Mouse (Mus musculus): ENCODE results near the gene Lnx1.

Gene Lnx1

DNA sequence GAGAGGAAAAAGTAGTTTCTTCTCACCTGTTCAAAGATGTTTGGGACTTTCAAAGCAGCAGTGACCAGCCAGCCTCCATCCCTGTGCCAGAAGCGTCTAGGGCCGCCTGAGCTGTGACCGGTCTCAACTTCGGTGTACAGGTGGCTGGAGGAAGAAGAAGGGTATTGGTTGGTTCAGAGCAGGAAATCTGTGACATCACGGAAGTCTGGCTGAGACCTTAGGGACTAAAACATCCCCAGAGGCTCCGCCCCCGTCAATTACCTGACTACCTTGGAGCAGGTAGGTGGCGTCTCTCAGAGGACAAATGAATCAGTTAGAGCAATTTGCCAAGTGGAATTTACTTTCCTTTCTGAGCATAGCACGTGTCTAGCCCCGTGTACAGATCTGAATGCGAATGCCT, at the start of gene Lnx1:
TSS of gene Lnx1 (minus strand) at position 147 of the 400 bp plus-strand sequence.
- no peak for DNase-seq (ENCODE audit: low read depth, low spot score)

DNA sequence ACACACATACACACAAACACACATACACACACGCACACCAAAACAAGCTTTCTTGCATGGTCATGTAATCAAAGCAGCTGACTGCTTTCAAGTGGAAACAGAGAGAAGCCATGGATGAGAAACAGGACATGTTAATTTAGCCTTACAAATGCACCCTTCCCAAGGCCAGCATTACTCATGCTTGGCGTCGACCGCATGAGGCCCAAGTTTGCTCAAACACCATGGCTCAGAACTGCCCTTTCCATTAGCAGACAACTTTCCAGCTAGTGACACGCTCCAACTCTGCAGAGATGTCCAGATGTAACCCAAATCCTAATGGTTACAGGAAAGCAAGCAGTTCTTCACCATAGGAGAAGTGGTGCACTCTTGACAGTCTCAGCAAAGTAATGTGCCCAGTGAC, 47.8 kb upstream of the Lnx1 start:
- no peak for DNase-seq (ENCODE audit: low read depth, low spot score)

DNA sequence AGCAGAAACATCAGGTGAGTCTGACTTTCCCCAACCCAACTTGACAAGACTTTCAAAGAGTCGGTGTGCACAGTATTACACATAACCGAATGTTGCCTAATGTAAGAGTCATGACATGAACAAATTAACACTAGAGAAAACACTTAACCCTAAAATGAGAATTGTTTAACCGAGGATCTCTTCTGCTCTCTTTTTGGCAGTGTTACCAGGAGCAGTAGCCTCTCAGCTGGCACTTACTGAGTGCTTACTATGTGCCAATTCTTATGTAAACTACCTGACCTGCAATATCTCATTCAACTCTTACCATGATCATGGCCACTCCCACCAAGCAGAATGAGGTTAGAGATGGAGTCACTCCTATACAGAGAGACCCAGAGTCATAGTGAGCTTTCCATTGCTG, 44.8 kb upstream of the Lnx1 start:
- DNase-seq (ENCODE audit: low read depth, low spot score), result no peak

DNA sequence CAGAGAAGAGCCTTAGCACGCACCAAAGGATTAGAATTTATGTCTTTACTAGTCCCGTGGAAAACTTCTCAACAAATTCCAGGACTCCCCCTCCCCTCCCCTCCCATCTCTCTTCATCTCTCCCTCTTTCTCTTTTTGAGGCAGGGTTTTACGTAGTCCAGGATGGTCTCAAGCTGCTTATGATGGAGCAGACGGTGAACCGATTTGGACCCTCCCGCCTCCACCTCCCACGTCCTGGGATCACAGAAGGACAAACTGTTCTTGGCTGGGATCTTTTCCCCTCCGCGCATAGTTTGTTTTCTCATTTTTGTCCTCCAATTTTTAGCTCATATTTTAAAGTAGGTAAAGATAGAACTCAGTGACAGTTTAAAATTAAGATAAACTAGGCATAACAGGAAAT, 38.2 kb upstream of the Lnx1 start:
- DNase-seq (ENCODE audit: low read depth, low spot score), result no peak

DNA sequence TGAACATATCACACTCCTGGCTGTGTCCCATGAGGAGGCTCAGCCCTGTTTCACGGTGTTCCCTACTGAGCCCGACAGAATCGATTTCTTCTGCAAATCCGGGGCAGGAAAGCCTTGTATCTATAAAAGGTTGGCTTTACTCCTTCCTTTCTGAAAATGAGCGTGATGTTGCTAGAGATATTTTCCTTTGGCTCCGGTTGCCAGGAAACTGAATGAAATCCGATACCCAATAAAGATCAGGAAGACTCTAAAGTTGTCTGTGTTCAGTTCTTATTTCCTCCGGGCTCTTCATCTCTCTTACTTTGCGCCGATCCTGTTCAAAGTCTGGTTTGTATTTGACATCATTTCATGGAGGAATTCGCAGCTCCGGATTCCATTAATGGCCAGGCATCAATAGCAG, 36.7 kb upstream of the Lnx1 start:
- no peak for DNase-seq (ENCODE audit: low read depth, low spot score)

DNA sequence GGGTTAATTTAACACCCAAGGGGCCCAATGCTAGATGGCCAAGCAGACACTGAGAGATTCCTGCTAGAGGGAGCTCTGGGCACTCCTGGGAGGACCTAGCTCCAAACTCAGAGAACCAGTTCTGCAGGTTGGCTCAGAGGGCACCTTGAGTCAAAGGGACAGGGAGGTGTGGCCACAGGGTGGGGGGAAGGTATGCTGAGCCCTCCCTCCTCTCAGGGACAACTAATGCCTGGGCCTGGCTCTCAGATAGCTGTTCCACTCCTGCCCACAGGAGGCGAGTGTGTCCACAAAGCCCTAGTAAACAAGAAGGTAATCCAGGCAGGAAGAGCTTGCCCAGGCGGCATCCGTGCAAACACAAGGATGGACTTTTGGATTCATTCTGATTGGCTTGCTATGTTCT, 35.6 kb upstream of the Lnx1 start:
- DNase-seq (ENCODE audit: low read depth, low spot score), result no peak

DNA sequence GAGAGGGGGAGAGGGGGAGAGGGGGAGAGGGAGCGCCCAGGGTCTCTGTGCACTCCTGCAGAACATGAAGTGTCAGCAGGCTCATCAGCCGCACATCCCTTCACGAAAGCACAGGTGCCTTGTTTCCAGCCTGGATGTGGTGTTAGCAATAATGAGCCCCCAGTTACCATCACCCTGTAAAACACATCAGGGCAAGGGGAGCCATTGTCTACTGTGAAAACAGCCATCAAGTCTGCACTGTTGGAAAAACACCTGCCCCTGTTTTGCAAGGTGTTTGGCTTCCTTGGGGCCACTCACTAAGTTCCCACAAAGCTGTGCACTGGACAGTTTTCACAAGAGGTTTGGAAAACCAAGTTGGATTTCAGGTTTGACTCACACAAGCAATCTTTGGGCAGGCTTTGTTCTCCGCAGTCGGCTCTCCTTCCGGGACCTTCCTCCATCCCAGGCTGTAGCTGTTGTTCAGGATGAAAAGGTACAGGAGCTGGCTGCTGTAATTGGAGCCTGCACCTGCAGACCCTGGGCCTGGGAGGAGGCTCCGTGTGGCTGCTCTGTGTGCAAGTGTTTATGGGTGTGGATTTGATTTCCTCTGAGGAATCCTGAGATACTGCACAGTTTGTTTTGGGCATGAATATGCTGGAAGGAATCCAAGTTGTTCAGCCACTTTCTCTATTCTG, 31.3 kb upstream of the Lnx1 start:
- no peak for DNase-seq (ENCODE audit: low read depth, low spot score)

DNA sequence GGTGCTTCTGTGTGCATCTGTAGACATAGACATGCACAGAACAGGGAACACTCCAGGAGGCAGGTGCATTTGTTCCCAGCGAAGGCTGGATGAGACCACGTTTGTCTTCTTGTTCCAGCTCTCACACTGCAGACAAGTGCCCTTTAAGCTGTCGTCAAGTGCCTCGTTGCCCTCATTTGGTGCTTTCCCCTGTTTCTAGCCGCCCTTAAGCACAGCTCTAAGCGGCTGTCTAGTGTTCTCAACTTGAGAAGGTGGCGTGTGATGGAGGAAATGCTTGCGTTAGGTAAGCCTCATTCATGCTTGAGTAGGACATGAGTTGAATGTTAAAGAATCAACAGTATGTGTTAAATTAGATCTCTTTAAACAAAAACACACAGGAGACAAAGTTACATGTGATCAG, 29.9 kb upstream of the Lnx1 start:
- no peak for DNase-seq (ENCODE audit: low read depth, low spot score)

DNA sequence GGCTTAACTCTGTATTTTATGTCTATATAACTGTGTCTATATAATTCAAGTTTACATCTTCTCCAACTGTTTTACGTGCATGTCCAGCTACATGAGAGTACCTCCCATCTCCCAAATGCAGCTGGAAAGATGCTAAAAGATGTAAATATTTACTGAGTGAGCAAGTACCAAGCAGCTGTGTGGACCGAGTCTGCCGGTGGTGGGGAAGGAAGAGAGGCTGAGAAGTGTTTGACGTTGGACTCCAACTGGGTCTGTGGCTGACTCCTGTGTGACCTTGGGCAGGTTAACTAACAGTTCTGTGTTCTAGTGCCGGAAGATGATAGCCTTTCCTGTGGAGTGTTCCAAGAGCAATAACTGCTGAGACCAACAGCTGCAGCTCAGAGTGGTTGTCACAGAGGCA, 27.9 kb upstream of the Lnx1 start:
- no peak for DNase-seq (ENCODE audit: low read depth, low spot score)

DNA sequence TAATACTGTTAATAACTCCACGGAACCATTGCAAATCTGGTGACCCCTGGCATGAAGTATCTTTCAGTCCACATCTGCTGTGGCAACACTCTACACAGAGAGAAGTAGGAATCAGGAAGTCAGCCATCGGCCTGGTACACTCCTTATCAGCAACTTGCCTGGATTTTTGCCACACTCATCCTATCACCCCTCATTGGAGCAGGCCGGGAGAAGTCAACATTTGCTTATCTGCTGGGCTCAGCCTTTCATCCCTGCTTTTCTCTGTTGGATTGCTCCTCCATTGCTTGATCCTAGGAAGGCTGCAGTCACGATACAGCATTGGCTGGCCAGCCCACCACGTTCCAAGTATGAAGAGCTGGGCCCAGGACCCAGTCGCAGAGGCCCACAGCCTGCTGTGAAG, 26.9 kb upstream of the Lnx1 start:
- DNase-seq (ENCODE audit: low read depth, low spot score), result no peak

DNA sequence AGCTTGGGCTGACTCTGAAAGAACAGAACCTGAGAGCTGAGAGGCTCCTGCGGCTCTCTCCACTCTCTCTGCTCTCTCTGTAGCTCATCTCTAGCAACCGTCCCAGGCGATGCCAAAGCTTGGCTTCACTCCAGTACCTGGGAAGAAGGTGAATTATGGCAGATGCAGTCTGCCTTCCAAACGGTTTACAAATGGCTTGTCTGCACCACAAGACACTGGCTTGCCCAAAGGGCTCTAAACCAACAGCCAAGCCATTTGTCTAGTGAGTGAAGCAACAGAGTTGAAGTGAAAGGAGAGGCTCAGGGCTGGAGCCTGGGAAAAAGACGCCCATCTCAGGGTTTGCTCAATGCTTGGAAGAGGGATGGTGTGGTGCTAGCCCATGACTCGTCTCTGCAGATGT, 25.5 kb upstream of the Lnx1 start:
- DNase-seq (ENCODE audit: low read depth, low spot score), result no peak

DNA sequence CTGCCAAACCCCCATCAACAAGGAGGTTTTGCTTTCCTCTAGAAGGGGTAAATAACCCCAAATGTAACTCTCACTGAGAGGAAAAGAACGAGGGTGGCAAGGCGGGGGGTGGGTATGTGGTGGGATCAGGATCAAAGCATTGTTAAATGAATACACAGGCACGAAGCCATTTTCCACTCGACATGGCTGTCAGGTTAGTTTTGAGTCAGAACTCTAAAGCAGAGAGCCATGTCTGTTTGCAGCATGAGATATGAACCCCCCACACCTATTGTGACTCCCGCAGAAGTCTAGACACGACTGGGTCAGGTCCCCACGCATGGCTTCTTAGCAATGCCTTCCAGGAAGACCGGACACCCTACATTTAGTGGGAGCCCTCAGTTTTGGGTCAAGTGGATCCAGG, 24.6 kb upstream of the Lnx1 start:
- no peak for DNase-seq (ENCODE audit: low read depth, low spot score)

DNA sequence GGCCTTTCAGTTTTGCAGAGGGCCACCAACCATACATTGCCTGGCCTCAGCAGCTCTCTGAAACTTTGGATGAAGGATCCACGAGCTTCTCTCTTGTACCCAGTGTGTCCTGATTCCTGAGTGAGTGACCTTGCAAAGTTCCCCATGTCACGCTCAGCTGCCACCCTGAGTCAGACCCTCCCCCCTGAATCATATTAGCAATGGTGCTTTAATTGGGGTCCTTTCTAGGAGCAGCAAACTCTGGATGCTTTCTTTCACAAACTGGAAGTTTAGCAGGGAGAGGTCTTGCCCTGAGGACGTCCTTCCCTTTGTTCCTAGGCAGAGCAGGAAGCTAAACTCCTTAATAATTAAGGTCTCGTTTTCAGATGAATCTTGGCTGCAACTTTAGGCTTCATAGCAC, 22.8 kb upstream of the Lnx1 start:
- no peak for DNase-seq (ENCODE audit: low read depth, low spot score)

DNA sequence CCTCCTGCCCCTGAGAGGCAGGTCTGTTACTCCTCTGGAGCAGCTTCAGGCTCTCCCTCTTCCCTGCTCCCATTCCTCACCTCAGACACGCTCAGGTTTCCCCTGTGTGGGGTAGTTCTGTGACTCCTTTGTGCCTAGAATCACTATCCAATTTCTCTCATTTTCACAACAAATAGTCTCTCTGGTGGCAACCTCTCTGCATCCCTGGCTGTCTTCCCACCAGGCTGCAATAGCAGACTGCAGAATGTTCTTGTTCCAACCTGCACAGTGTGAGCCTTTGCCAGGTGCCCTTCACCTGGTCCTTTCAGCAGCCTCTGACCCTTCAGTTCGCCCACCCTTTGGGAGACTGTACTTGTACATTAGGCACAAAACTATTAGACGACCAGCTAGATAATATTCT, 19.1 kb upstream of the Lnx1 start:
- no peak for DNase-seq (ENCODE audit: low read depth, low spot score)

DNA sequence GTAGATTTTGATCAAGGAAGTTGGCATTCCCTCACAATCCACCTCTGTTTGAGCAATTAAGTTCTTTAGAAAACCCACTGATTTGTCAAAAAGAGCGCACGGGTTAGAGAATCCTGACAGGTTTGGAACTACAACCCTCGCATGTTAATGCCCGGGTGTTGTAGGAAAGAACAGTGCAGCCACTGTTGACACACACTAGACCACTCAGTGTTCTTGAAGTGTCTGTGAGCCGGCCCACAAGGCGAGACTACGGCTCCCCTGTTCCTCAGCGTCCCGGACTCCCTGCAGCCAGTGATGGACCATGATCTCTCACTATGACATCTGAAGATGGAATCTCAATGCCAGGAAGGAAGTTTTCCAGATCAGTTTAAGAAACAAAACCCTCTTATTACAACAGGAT, 17.9 kb upstream of the Lnx1 start:
- DNase-seq (ENCODE audit: low read depth, low spot score), result no peak

DNA sequence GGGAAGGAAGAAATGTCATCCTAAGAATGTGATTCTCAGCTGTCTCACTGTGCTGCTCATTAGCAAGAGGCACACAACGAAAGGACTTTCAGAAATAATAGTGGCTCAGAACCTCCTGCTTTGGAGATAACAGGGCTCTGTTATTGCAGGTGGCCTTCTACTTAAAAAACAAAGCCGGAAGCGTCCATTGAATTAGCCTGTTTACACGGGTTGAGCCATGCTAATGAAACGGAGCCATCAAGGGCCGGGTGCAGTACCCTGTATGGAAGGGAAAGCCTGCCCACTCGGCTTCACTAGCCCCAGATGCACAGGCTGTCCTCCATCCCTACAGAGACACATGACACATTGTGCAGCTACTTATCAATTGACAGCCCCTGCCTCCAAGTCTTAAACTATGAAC, 13.5 kb upstream of the Lnx1 start:
- DNase-seq (ENCODE audit: low read depth, low spot score), result no peak

DNA sequence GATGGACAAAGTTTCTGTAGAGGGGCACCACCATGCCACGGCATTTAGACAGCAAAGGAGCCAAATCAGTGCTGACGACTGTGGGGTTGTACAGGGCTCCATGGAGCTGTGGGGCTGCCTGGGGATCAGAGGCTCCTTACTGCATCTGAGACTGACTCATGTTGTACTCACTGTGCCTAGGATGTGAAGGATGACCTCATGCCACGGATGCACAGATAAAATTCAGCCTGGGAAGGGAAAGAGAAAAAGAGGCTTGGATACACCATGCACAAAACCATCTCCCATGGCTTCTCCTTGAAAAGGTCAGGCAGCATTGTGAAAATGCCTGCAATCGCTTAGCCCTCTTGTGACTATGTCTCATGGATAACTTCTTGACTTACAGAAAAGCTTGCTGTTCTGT, 10.1 kb upstream of the Lnx1 start:
- no peak for DNase-seq (ENCODE audit: low read depth, low spot score)

DNA sequence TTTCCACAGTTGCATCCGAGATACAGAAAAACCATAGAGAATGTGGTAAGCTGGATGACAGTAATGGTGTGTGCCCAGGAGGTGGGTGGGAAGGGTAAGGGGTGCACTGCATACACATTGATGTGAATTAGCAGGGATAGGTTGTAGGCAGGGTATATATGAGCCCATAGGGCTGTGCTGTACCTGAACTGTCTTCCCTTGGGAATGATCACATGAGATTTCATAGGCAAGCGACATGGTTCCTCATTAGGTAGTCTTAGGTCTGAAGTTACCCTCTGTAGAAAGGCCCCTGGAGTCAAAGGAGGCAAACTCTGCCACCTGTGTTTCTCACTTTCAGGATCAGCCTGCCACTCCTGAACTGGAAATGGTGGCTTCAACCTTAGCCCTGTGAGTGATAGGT, 9.3 kb upstream of the Lnx1 start:
- no peak for DNase-seq (ENCODE audit: low read depth, low spot score)

DNA sequence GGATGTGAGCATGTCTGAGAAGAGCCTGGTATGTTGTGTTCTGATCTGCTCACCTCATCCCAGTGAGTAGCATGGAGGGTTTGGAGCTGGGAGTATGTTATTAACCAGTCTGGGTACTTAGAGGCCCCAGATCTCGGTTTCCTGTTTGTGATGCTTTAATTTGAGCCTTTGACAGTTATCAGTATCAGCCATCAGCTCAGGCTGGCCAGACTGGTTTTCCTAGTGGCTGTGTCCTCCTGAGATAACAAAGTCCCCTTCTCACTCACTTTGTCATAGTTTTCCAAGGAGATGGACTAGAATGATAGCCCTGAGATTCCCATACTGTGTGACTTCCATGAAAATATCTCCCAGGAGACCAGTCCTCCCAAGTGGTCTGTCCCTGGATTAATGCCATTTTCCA, 8.3 kb upstream of the Lnx1 start:
- DNase-seq (ENCODE audit: low read depth, low spot score), result no peak

DNA sequence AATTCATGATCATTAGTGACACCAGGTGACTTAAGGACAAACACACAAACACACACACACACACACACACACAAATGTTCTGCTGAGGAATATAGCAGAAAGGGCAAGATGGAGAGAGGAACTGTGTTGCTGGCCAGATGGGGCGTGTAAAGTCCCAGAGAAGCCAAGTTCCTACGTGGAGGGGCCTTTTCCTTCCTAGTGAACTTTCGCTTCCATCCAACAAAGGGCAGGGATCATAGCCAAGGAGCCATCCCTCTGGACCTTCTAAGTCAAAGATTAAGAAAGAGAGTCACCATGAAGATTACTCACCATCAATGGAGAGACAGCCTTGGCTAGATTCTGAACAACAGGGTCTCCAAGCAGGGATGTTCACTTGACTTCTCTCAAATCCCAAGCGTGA, 7.5 kb upstream of the Lnx1 start:
- no peak for DNase-seq (ENCODE audit: low read depth, low spot score)

DNA sequence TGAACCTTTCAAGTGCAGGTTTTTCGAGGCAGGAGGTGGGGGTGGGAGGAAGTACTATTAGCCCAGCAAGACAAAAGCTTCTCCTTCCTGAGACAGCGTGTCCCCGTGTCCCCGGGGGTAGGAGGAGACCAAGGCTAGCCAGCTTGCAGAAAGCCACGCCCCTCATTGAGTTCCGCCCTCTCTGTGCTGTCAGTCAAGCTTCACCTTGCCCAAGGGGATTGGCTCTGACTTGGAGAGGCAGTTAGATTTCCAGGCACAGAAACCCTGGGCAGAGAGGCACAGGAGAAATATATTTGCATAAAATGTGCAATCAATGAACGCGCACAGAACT, 1.7 kb upstream of the Lnx1 start:
- DNase-seq (ENCODE audit: low read depth, low spot score), result no peak

DNA sequence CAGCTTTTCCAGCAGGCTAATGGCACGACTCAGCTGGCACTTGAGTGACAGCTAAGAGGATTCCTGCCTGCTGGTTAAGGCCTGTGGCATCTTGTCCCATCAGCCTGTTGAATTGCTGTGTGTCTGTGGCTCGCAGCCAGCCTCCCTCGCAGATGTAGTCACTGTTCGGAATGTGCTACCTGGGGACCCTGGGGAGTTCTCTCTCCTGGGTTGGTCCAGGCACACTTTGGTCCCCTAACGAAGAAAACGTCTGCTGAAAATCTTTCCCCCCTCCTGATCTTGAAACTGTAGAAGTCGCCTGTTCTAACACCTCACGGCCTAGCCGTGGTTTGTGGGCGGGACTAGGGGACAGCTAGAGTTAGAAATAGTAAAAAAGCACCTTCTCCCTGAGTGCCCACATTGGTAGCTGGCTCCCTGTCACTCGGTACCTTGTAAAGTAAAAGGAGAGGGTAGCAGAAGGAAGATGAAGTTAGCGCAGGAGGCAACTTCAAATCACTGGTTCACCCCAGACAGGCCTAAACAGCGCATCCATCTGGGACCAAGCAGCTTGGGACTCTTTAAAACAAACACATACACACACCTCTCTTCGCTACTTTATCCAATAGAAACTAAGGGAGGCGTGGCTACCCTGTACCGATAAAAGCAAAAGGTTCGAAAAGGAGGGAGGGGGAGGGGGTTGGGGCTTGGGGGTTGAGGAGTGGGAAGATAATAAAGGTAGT, 1.2 kb upstream of the Lnx1 start:
- DNase-seq (ENCODE audit: low read depth, low spot score), result no peak

DNA sequence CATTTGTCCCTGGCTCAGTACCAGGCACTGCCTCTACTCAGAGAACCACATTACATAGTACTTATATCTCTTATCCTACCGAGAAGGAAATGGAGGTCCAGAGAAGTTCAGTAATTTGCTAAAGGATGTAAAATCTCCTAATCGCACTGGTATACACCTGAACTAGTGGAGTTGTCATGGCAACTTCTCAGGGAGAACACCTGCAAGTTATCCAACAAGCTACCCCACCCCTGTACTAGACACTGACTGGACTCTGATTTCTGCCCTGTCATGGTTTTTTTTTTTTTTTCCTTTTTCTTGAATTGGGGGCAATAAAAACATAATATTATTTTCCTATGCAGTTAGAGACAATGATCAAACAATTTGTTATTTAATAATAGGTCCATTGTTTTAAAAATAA, 1.8 kb downstream of the Lnx1 start:
- DNase-seq (ENCODE audit: low read depth, low spot score), result no peak

DNA sequence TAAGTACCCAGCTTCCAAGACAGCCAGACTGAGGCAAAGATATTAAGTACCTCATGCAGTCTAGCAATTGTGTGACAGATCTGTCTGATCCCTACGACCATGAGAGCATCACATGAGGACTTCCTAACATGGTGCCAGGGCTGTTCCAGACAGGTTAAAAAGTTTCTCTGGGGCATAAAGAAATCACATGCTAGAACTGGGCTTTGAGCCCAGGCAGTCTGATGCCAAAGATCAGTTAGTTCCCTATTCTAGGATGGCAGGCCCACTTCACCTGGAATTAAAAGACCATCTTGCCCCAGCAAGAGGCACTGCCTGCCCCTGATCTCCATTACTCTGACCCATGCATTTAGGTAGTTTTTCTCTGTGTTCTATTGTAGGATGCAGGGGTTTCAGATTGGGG, 3.0 kb downstream of the Lnx1 start:
- no peak for DNase-seq (ENCODE audit: low read depth, low spot score)
